Mouse (Mus musculus) adrenal gland, postnatal 36 days (tissue): ENCODE results near the gene Emid1. TPM values are rescaled to one million over a fixed set of nuclear protein-coding genes. Genes with fewer than 3 reads are reported as not detected.
"Not testable (repeated sequence)": the region's sequence is repeated elsewhere in the genome, so short reads cannot be mapped to it uniquely, and the experiment has no call there.

Experiments used
- DNase-seq, 2 experiments: peaks; one replicate each; pipeline ENCODE4 v3.0.0; 2021; ENCODE audit warnings: mixed read lengths in 1 of 2
- total RNA-seq, 2 experiments: library from RNA; stranded (reverse); gene quantifications; 2 replicates each; pipeline ENCODE4 v1.2.3; 2021

The Emid1 gene
- total RNA-seq, 2 experiments from 2014 or later: 7.8 to 9.0 TPM

DNA sequence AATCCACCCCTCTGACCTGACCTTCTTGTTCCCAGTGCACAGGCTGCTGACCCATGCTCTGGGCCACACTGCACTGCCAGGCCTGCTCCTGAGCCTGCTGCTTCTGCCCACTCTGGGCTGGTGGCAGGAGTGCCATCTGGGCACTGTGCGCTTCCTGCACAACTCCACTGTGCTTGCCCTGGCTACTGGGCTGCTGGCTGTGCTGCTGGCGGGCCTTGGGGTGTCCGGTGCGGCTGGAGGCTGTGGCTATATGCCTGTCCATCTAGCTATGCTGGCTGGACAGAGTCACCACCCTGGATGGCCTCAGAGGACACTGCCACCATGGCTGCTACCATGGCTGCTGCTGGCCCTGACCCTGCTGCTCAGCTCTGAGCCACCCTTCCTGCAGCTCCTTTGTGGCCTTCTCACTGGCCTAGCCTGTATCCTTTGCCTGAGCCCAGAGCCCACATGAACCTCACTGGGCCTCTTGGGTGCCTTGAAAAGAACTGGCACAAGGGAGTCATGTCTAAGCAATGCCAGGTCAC, 48.0 kb downstream of the Emid1 start:
- no peak for DNase-seq

GRCm38 (mm10) chr11:5102384-5102783, 49.7 kb downstream of the Emid1 start:
- no peak for DNase-seq

DNA sequence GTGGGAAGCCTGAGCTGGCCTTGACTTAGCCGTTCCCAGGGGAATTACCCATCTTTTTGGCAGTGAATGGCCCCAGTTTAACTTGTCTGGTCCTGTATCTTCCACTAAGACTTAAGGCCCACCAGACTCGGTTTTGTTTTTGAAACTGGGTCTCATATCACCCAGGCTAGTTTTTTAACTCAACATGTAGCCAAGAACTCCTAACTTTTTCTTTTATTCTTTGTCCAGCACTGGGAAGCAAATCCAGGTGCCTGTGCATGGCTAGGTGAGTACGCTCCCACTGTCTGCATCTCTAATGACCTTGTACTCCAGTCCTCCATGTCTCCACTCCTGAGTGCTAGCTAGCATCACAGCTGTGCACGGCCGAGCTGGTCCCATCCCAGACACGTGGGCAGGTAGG, 50.4 kb downstream of the Emid1 start:
- no peak for DNase-seq

GRCm38 (mm10) chr11:5100801-5101200, 51.3 kb downstream of the Emid1 start:
- no peak for DNase-seq

- no peak for DNase-seq
Measured at GRCm38 (mm10) chr11:5100283-5100682, 51.8 kb downstream of the Emid1 start.

DNA sequence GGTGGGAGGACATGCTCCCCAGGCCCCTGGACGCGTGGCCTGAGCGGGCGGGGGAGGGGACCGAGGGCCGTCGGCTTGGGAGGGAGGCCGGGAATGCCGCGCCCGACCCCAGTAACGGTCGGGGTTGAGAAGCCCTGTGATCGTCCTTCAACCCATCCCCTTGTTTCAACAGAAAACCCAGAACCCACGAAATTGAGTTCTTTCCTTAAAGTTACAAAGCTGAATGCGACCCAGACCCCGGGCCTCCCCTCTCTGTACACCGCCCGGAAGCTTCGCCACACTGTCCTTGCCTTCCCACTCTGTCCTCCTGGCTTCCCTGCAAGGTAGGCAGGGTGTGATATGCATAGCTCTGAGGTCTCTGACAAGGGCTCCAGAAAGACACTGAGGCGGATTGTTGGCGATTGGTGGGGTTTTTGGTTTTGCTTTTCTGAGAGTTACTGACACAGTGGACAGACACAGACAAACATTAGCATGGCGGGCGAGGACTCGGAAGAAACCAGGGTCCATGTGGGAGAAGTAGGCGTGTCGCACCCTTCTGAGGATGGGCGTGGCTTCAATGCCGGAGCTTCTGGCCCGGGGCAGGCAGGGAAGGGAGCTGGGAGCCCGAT, 52.4 kb downstream of the Emid1 start:
- DNase-seq: peak; percentile 89 to 90

DNA sequence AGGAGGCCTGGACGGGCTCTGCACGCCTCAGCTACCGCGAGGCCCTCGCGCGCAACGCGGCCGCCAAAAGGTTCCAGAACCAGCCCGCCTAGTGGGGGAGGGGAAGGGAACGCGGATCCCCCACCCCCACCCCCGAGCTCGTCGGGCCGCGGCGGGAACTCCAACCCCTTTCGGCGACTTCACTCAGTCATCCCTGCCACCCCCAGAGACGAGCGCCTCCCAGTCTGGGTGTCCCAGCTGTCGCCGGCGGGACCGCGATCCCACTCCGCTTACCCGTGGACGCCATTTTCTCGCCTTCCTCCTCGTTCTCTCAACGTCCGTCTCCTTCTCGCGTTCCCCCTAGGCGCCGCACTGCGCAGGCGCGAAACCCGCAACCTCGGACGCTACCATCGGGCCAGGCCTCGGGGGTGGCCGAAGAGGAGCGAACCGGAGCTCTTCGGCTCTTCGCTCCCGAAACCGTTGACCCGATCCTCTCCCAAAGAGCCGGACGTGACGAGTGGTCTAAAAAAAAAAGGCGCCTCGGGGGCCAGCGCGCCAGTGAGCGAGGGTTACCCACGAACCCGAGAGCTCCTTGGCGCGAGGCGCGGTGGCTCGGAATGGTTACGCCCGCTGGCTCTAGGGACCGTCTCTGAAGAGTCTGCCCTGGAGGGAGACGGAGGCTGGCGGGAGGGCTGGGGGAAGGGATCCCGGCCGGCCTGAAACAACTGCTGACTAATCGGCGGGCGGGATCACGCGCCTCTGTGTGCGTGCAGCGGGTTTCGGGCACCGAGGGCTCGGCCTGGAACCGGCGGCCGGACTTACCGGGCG, 53.1 kb downstream of the Emid1 start, which contains the start of the genes Rhbdd3 and Ewsr1:
Gene Rhbdd3, plus strand, starts transcription at position 191 of the 807 bp plus-strand sequence.
Gene Ewsr1, minus strand, starts transcription at position 531 of the 807 bp plus-strand sequence.
- peak; percentile 96 to 98 for DNase-seq

DNA sequence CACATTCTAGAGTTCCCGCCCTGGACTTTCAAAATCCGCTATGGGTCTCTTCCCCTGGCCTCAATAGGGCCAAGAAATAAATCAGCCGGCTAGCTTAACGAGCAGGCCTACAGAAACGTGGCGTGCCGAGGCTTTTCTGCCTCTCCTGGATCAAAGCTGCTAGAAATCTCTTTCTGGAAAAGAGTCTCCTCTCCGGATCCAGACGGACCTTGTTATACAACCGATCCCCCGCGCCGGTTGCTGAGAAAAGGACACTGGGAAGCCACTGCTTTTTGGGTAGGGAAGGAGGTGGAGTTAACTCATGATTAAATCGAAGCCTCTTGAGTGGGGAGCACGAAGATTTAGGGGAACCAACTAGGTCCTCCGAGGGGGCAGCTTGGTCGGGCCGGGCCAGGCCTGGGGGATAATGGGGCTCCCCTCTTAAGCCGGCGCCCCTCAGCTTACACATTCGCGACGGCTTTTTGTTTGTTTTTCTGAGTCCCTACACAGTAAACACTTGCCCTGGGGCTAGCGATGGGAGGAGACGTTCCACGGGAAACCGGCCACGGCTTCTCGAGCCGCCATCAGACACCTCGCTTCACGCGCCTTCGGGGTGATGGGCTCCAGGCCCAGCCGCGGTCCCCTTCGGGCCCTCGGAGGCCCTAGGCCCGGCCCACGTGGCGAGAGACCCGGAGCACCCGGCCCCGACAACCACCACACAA, 53.9 kb downstream of the Emid1 start:
- DNase-seq: peak; percentile 54 to 63

DNA sequence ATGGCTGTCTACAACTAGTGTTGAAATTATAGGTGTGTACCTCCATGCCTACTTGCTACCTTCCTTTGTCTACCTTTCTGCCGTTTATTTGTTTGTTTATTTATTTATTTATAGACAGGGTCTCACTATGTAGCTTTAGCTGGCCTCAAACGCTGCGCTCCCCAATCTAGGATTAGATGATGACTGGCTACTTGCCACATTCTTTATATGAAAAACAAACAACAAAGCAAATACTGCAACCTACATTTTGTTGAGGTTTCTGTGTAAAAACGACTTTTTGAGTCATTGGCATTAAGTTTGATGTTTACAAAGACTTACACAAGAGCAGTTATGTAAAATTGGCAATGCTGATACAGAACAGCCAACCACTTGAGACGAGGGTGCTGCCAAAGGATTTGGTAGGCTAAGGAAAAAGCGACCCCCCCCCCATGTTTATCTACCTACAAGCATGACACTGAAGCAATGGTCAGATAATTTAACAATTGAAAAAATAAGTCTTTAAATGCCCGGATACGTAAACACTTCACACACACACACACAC, 55.5 kb downstream of the Emid1 start:
- no peak for DNase-seq

- no peak for DNase-seq
Measured at GRCm38 (mm10) chr11:5095877-5096276, 56.2 kb downstream of the Emid1 start.

GRCm38 (mm10) chr11:5091706-5092105, 60.4 kb downstream of the Emid1 start:
- DNase-seq: no peak

GRCm38 (mm10) chr11:5089147-5089546, 62.9 kb downstream of the Emid1 start:
- peak; percentile 39 to 44 for DNase-seq

- DNase-seq: not testable (repeated sequence)
Measured at GRCm38 (mm10) chr11:5076843-5077242, 75.2 kb downstream of the Emid1 start.

GRCm38 (mm10) chr11:5075760-5076159, 76.3 kb downstream of the Emid1 start:
- DNase-seq: no peak

- no peak for DNase-seq
Measured at GRCm38 (mm10) chr11:5074882-5075281, 77.2 kb downstream of the Emid1 start.

DNA sequence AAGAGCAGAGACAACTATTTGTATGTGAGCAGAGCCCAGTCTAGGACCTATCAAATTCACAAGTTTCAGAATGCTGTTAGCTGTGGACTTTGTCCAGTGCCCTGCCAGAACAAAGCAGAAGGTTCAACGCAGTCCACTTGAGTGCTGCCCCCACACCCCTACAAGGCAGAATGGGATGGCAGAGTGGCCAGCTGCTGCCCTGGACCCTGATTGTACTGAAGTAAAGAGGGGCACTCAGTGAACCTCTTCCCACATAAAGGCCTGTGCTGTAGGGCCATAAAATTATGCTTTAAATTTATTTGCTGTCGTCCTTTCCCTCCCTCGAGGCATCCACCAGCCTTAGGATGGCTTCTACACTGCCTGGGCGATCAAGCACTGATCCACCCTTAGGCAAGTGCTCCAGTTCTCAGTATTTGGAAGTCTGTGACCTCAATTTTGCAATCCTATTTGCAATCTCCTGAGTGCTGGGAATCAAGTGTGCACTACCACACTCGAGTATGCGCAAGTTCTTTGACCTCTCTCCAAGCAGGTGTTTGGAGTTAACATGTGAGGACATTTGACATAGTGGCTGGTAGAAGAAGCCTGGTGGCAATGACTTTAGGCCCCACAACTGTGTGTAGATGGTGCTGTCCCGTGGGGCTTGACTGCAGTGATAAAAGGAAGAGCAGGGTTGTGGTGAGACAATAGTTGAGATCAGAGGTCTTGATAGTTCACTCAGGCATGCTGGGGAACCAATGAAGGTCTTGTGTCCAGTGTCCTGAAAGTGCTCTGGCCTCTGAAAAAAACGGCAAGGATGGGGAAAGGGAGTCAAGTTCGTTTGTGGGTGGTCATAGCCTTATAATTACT, 83.7 kb downstream of the Emid1 start:
- peak in 1 of 2 experiments; percentile 9 for DNase-seq

- no peak for DNase-seq
Measured at GRCm38 (mm10) chr11:5067063-5067462, 85.0 kb downstream of the Emid1 start.

- peak; percentile 93 to 97 for DNase-seq
Measured at GRCm38 (mm10) chr11:5065056-5065821, 86.8 kb downstream of the Emid1 start, which contains the start of gene Gas2l1. Gene Gas2l1, minus strand, starts transcription at chr11:5065327.

GRCm38 (mm10) chr11:5064282-5065055, 87.6 kb downstream of the Emid1 start:
- DNase-seq: peak in 1 of 2 experiments; percentile 42
